ENCODE assay signal across 8 mouse cellular contexts in the genomic region with DNA sequence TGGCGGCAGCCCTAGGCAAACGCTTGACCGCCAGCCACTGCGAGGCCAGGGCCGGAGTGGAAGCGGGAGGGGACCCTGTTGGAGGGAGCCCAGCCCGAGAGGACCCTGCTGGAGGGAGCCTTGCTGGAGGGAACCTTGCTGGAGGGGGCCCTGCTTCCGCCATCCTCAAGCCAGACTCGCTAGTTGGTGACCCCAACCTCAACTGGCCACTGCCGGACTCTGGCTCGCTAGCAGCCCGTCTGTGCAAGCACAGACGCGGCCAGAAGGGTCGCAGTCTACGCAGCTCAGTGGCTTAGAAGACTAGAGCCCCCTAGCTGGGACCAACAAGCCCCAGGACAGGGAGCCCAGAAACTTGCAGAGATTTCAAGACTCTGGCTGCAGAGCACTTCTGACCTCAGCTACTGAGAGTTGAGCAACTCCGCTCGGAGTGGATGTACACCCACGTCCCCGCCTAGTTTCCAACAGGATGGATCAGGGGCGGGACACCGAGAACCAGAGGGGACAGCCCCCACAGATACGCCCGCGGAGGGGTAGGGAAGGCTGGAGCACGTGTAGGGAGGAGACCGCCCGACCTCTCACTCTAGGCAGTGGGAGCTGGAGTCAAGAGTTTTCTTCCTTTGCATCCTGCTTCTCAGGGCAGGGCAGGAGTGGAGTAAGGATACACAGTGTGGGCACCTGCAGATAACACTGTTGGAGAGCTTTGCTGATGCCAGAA. TPM values are rescaled to one million over a fixed set of nuclear protein-coding genes. Genes with fewer than 3 reads are reported as not detected.
A peak's percentile ranks its signal among the peaks of the same experiment; 100 is the strongest.
DNase-seq lines count a peak whose midpoint lies in the region; ATAC-seq and TF ChIP-seq lines count a peak whose summit lies in the region.

A gene (minus strand): TSS at position 346 of the 715 bp plus-strand sequence.

- ATAC-seq in forebrain, postnatal 0 days = peak; percentile 76
- peak; percentile 84 for ATAC-seq in neural tube, embryonic 14.5 days (ENCODE audit: low read depth)

- no peaks in the 10 kb centered on the region for H3K36me3 ChIP-seq in heart, adult 2 months (ENCODE audit: control insufficient read depth, insufficient read depth, low read length)
- H3K36me3 ChIP-seq in forebrain, postnatal 0 days (ENCODE audit: insufficient read depth) = no peaks in the 10 kb centered on the region
- H3K36me3 ChIP-seq in limb, embryonic 10.5 days = no peaks in the 10 kb centered on the region
- no peaks in the 10 kb centered on the region for H3K36me3 ChIP-seq in neural tube, embryonic 14.5 days (ENCODE audit: control insufficient read depth, insufficient read depth, low read length)

- H3K4me1 ChIP-seq in heart, adult 2 months (ENCODE audit: control insufficient read depth, insufficient read depth, low read length) = no peaks in the 10 kb centered on the region
- H3K4me1 ChIP-seq in forebrain, postnatal 0 days (ENCODE audit: insufficient read depth) = no peaks in the 10 kb centered on the region
- H3K4me1 ChIP-seq in limb, embryonic 10.5 days = 0 out of 2 replicates have a peak, but pooled peaks cover 3% of the 10 kb centered on the region
- no peaks in the 10 kb centered on the region for H3K4me1 ChIP-seq in neural tube, embryonic 14.5 days (ENCODE audit: control insufficient read depth, insufficient read depth, low read length)

- H3K27ac ChIP-seq in heart, adult 2 months = no peak within 1 kb of the TSS
- H3K27ac ChIP-seq in forebrain, postnatal 0 days (ENCODE audit: low read depth, low read length) = no peak within 1 kb of the TSS
- 0 out of 2 replicates have a peak within 1 kb of the TSS, but pooled peaks have one; percentile 19 for H3K27ac ChIP-seq in limb, embryonic 10.5 days
- no peak within 1 kb of the TSS for H3K27ac ChIP-seq in neural tube, embryonic 14.5 days (ENCODE audit: low read depth, low read length)

- no peak within 1 kb of the TSS for H3K9ac ChIP-seq in heart, adult 2 months (ENCODE audit: low read depth, low read length)
- H3K9ac ChIP-seq in forebrain, postnatal 0 days = peak within 1 kb of the TSS; percentile 33; the same call in 1 of the 2 replicates
- no peak within 1 kb of the TSS for H3K9ac ChIP-seq in neural tube, embryonic 14.5 days (replicated peaks; ENCODE audit: low read depth, low read length)

- no peaks in the 10 kb centered on the region for H3K9me3 ChIP-seq in forebrain, postnatal 0 days (ENCODE audit: low read length)
- no peaks in the 10 kb centered on the region for H3K9me3 ChIP-seq in limb, embryonic 10.5 days (replicated peaks)
- no peaks in the 10 kb centered on the region for H3K9me3 ChIP-seq in neural tube, embryonic 14.5 days (ENCODE audit: control insufficient read depth, low read length)

- peak; percentile 5 to 19 for DNase-seq in heart, adult 2 months
- DNase-seq in heart, adult 9 months (ENCODE audit: low spot score in 2 of 2) = no peak
- DNase-seq in Muller cell, postnatal 12 days (ENCODE audit: inconsistent ontology term) = peak; percentile 26
- DNase-seq in forebrain, postnatal 0 days = no peak
- peak; percentile 54 for DNase-seq in limb, embryonic 10.5 days (ENCODE audit: low spot score)
- DNase-seq in spleen, postnatal 4 days (ENCODE audit: low spot score in 2 of 2) = no peak
- no peak for DNase-seq in frontal cortex, postnatal 25 days (ENCODE audit: low spot score in 2 of 2)

- no peak for TF ChIP-seq CTCF in heart, adult 2 months (IDR thresholded peaks at IDR 0.05)
- no peak; the same call in none of the 2 replicates for TF ChIP-seq CTCF in forebrain, postnatal 0 days (IDR thresholded peaks at IDR 0.05; ENCODE audit: low read depth)

- WGBS in heart, adult 2 months = 17% methylated on average over 28 of the region's 28 CpGs
- 21% methylated on average over 28 of the region's 28 CpGs for WGBS in forebrain, postnatal 0 days
- WGBS in limb, embryonic 10.5 days = 10% methylated on average over 28 of the region's 28 CpGs
- 19% methylated on average over 28 of the region's 28 CpGs for WGBS in neural tube, embryonic 14.5 days

- H3K4me3 ChIP-seq in heart, adult 2 months = no peak within 1 kb of the TSS
- H3K4me3 ChIP-seq in forebrain, postnatal 0 days (ENCODE audit: low read depth, low read length) = peak within 1 kb of the TSS; percentile 36
- H3K4me3 ChIP-seq in limb, embryonic 10.5 days = peak within 1 kb of the TSS; percentile 42
- H3K4me3 ChIP-seq in neural tube, embryonic 14.5 days (ENCODE audit: low read depth, low read length) = peak within 1 kb of the TSS; percentile 34

- H3K27me3 ChIP-seq in heart, adult 2 months (ENCODE audit: control insufficient read depth, insufficient read depth, low read length) = peaks cover 2% of the 10 kb centered on the region; the same call in 1 of the 2 replicates
- no peaks in the 10 kb centered on the region for H3K27me3 ChIP-seq in forebrain, postnatal 0 days (ENCODE audit: insufficient read depth, low read length)
- peaks cover 40% of the 10 kb centered on the region for H3K27me3 ChIP-seq in limb, embryonic 10.5 days (ENCODE audit: low read depth, poor library complexity, severe bottlenecking)
- no peaks in the 10 kb centered on the region for H3K27me3 ChIP-seq in neural tube, embryonic 14.5 days (ENCODE audit: control insufficient read depth, insufficient read depth, low read length)

- peak within 1 kb of the TSS; percentile 83 for H3K4me2 ChIP-seq in forebrain, postnatal 0 days (ENCODE audit: low read depth)
- H3K4me2 ChIP-seq in neural tube, embryonic 14.5 days (ENCODE audit: low read depth, low read length) = peak within 1 kb of the TSS; percentile 74

- TF ChIP-seq EP300 in heart, adult 2 months (IDR thresholded peaks at IDR 0.05; ENCODE audit: insufficient read depth, low read depth, low read length) = no peak

- TF ChIP-seq POLR2A in heart, adult 2 months (IDR thresholded peaks at IDR 0.05; ENCODE audit: insufficient read depth, low read depth, low read length) = no peak

- no peaks in the 10 kb centered on the region for H3K79me2 ChIP-seq in heart, adult 2 months (replicated peaks; ENCODE audit: control insufficient read depth, insufficient read depth, low read length)

- intact Hi-C loops in heart, adult 2 months (cut with DNase I) = no loop called here

RNA-seq across cellular contexts. Expression of the gene that starts here (rescaled TPM):
- not detected for total RNA-seq in heart, adult 2 months (2021)
- not detected in 2 replicates for polyA plus RNA-seq in heart, adult 2 months (2012; rRNA removed)
- 3.2 and 4.5 TPM in 2 replicates for total RNA-seq in forebrain, postnatal 0 days (2014; rRNA removed)
- 2.1 and 2.9 TPM in 2 replicates for polyA plus RNA-seq in forebrain, postnatal 0 days (2015; fragmentation: Nextera tagmentation; extraction: Ambion mirVana)
- 0.04 and 0.10 TPM in 2 replicates for polyA plus RNA-seq in limb, embryonic 10.5 days (2016; fragmentation: Nextera tagmentation; extraction: Ambion mirVana)
- 2.7 and 3.6 TPM in 2 replicates for polyA plus RNA-seq in neural tube, embryonic 14.5 days (2014; fragmentation: Nextera tagmentation; extraction: Ambion mirVana)

Comparison
In these comparisons a context has a peak if more than half of its experiments do, and no peak if none do; other contexts are left out.
1. Peak in DNase-seq in heart, adult 2 months; RNA of the gene not detected or under 1 TPM.
2. Peak in DNase-seq, H3K4me3 ChIP-seq and H3K27ac ChIP-seq in limb, embryonic 10.5 days; RNA of the gene not detected or under 1 TPM.